Mouse (Mus musculus) forebrain, embryonic 15.5 days (tissue): ENCODE measurements around the gene Pde4d. TPM values are rescaled to one million over a fixed set of nuclear protein-coding genes. Genes with fewer than 3 reads are reported as not detected.

Source experiments
- ATAC-seq: fragments of 200-750 bp; cut with Nextera tagmentation; replicated peaks from 2 replicates; pipeline ENCODE4 v1.8.0; 2017; ENCODE audit warnings: mild to moderate bottlenecking, moderate TSS enrichment, moderate library complexity
- H3K27ac ChIP-seq: fragments of 300-500 bp; sonication (generic); replicated peaks from 2 replicates; pipeline ENCODE4 v1.5.1; 2015; ENCODE audit warnings: mild to moderate bottlenecking, inconsistent platforms
- H3K27me3 ChIP-seq: fragments of 300-500 bp; sonication (generic); 2 replicates; pipeline ENCODE4 v1.6.1; 2015; ENCODE audit warnings: inconsistent platforms
- H3K36me3 ChIP-seq: fragments of 300-500 bp; sonication (generic); 2 replicates; pipeline ENCODE4 v1.6.1; 2015; ENCODE audit warnings: mild to moderate bottlenecking, inconsistent platforms
- H3K4me1 ChIP-seq: fragments of 300-500 bp; sonication (generic); 2 replicates; pipeline ENCODE4 v1.6.1; 2015; ENCODE audit warnings: inconsistent platforms
- H3K4me2 ChIP-seq: fragments of 300-500 bp; sonication (generic); replicated peaks from 2 replicates; pipeline ENCODE4 v1.6.1; 2015; ENCODE audit warnings: mild to moderate bottlenecking, inconsistent platforms
- H3K4me3 ChIP-seq: fragments of 300-500 bp; sonication (generic); 2 replicates; pipeline ENCODE4 v1.5.1; 2015; ENCODE audit warnings: mild to moderate bottlenecking, inconsistent platforms
- H3K9ac ChIP-seq: fragments of 300-500 bp; sonication (generic); replicated peaks from 2 replicates; pipeline ENCODE4 v1.6.1; 2015; ENCODE audit warnings: mild to moderate bottlenecking, inconsistent platforms
- H3K9me3 ChIP-seq: fragments of 300-500 bp; sonication (generic); 2 replicates; pipeline ENCODE4 v1.6.1; 2016; ENCODE audit warnings: inconsistent platforms
- WGBS: fragments of 180-500 bp; shearing (Covaris S2); methylation state at CpG from one replicate; pipeline ENCODE4 v1.1.7; 2015; ENCODE audit warnings: mixed read lengths; 5-methylcytosine and 5-hydroxymethylcytosine counted together
- polyA plus RNA-seq: library from polyadenylated mRNA; unstranded; fragments of >200 nt; fragmentation: Nextera tagmentation; extraction: Ambion mirVana; gene quantifications from 2 replicates; pipeline ENCODE4 v1.2.1, GENCODE M21; 2015

The Pde4d gene
- polyA plus RNA-seq, 1 experiment from 2014 or later = 16.3 TPM

DNA sequence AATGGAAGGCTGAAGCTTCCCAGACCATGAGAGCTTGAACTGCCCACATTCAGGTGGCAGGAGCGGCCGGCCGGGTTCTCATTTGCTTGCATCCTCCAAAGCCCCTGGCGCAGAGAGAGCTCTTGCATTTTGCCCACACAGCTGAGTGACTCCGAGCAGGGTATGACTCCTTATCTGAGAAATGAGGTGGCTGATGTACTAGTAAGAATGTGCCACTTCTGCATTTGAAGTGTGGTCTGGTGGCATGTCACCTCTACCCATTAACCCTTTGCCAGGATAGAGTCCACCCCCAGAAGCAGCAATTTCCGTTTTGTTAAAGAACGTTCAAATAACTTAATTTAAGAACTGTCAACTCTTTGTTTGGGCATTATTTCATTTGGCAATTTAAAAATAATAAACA is 412.0 kb downstream of the Pde4d start:
- Histone ChIP-seq H3K27me3 (no peaks in the 10 kb centered on the region), H3K4me3 (no peak overlapping the region), H3K36me3 (no peaks in the 10 kb centered on the region), H3K27ac (no peak overlapping the region), H3K9ac (no peak overlapping the region), H3K9me3 (no peaks in the 10 kb centered on the region), H3K4me1 (no peaks in the 10 kb centered on the region), H3K4me2 (no peak overlapping the region)
- 94% methylated on average over 7 of the region's 7 CpGs for WGBS
- no peak for ATAC-seq

DNA sequence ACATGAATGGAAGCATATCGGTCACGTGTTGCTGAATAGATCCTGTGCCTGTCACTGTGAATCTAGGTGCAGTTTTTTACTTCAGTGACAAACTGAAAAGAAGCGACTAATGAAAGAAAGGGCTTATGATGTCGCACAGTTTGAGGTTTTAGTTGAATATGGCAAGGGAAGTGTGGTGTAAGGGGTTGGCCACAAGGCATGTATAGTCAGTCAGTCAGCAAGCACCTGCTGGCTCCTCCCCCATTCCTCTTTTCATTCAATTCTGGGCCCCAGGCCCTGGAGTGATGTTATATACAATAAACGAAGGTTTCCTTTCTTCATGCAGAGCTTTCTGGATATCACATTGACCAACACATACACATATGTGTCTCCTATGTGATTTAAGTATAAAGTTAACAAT is 412.4 kb downstream of the Pde4d start:
- no peaks in the 10 kb centered on the region for H3K36me3 ChIP-seq
- no peak overlapping the region for H3K4me3 ChIP-seq
- no peak overlapping the region for H3K27ac ChIP-seq
- 81% methylated on average over 5 of the region's 5 CpGs for WGBS
- H3K4me2 ChIP-seq = no peak overlapping the region
- no peaks in the 10 kb centered on the region for H3K4me1 ChIP-seq
- ATAC-seq = no peak
- H3K27me3 ChIP-seq = no peaks in the 10 kb centered on the region
- H3K9me3 ChIP-seq = no peaks in the 10 kb centered on the region
- no peak overlapping the region for H3K9ac ChIP-seq

DNA sequence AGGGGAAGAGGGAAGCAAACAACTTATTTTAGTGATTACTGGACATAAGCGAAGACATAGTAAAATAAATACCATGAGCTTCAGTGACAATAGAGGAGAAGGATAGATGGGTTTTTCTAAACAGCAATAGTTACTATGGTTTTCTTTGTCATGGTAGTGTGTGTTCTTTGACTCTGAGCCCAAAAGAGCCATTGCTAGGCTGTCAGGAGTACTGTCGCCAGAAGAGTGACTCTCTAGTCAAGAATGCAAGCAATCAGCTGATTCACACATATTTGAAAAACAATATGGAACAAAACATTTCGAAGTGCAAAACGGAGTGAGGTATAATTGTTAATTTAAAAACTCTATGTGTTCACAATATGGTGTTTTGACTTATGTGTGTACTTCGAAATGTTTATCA is 450.4 kb downstream of the Pde4d start:
- H3K36me3 ChIP-seq = no peaks in the 10 kb centered on the region
- WGBS = 83% methylated on average over 5 of the region's 5 CpGs
- no peak for ATAC-seq
- no peak overlapping the region for H3K27ac ChIP-seq
- H3K4me3 ChIP-seq = no peak overlapping the region
- no peaks in the 10 kb centered on the region for H3K4me1 ChIP-seq
- no peak overlapping the region for H3K9ac ChIP-seq
- H3K4me2 ChIP-seq = no peak overlapping the region
- no peaks in the 10 kb centered on the region for H3K9me3 ChIP-seq
- H3K27me3 ChIP-seq = no peaks in the 10 kb centered on the region

DNA sequence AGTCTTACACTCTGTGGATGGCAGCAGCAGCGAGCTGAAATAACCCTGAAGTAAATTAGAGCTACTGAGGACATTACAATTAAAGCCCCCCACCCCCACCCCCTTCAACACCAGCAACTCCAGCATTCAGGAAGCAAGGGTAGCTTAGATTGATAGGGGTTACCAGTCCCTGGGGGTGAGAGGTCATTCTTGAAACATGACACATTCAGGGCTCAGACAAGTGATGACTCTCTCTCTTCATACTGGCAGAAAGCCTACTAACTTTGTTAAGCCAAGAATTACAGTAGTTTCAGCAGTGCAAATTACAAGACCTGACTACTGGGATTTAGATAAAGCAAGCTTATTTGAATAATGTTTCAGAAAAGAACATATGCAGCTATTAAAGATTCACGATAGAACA is 455.4 kb downstream of the Pde4d start:
- 59% methylated on average over 2 of the region's 2 CpGs for WGBS
- Histone ChIP-seq H3K27ac (no peak overlapping the region), H3K9ac (no peak overlapping the region), H3K4me1 (no peaks in the 10 kb centered on the region), H3K4me2 (no peak overlapping the region), H3K9me3 (no peaks in the 10 kb centered on the region), H3K27me3 (no peaks in the 10 kb centered on the region), H3K4me3 (no peak overlapping the region), H3K36me3 (no peaks in the 10 kb centered on the region)
- ATAC-seq = no peak

DNA sequence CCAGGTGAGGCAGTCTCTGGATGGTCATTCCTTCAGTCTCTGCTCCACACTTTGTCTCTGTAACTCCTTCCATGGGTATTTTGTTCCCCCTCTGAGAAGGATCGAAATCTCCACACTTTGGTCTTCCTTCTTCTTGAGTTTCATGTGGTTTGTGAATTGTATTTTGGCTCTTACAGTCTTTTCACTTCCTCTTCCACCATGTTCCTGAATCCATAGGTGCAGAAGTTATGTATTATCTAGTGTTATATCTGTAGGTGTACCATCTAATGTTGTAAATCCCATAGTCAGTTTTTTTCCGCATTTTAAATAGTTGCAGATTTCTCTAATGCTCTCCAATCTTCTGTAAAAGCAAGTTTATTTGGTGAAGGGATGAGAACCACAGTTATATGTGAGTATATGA is 459.4 kb downstream of the Pde4d start:
- Histone ChIP-seq H3K4me3 (no peak overlapping the region), H3K4me2 (no peak overlapping the region), H3K27ac (no peak overlapping the region), H3K4me1 (no peaks in the 10 kb centered on the region), H3K27me3 (no peaks in the 10 kb centered on the region), H3K9me3 (no peaks in the 10 kb centered on the region), H3K9ac (no peak overlapping the region), H3K36me3 (no peaks in the 10 kb centered on the region)
- no peak for ATAC-seq
- WGBS = 95% methylated on average over 2 of the region's 2 CpGs

DNA sequence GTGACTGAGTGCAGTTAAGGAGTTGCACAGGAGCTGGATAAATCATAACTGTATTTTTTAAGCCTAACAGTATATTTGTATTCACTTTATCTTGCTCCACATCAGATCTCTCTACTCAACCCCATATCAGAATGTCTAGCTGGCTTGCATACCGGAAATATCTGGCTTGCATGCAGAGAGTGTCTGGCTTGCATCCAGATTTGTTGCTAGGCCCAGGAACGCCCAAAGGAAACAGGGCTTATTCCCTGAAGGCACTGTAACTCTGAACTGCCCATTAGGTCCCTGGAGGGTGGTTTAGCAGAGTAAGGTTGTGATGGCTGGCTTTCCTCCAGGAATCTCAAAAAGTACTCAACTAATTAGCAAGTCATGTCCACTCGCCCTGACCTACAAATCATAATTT is 464.9 kb downstream of the Pde4d start:
- no peak for ATAC-seq
- no peak overlapping the region for H3K27ac ChIP-seq
- H3K27me3 ChIP-seq = no peaks in the 10 kb centered on the region
- H3K4me3 ChIP-seq = no peak overlapping the region
- no peaks in the 10 kb centered on the region for H3K9me3 ChIP-seq
- H3K4me2 ChIP-seq = no peak overlapping the region
- H3K9ac ChIP-seq = no peak overlapping the region
- H3K4me1 ChIP-seq = no peaks in the 10 kb centered on the region
- WGBS = 58% methylated on average over 3 of the region's 3 CpGs
- no peaks in the 10 kb centered on the region for H3K36me3 ChIP-seq

DNA sequence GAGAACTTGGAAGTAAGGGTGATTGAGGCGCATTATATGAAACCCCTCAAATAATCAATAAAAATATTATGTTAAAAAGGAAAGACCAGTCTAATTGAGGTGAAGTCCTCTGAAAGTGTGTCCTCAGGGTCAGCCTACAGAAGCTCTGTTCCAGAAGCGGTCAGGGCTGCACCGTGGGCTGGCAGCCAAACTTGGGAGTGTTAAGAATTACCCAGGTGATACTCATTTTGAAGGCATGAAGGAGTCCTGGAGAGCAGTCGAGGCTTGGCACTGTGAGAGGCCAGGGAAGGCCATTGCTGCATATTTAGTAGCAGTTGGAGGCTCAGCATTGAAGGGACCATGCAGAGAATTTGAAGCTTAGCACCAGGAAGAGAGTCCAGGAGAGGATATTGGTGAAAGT is 471.4 kb downstream of the Pde4d start:
- WGBS = 80% methylated on average over 4 of the region's 4 CpGs
- H3K9ac ChIP-seq = no peak overlapping the region
- H3K4me2 ChIP-seq = no peak overlapping the region
- no peak overlapping the region for H3K4me3 ChIP-seq
- H3K27me3 ChIP-seq = no peaks in the 10 kb centered on the region
- H3K36me3 ChIP-seq = no peaks in the 10 kb centered on the region
- H3K9me3 ChIP-seq = no peaks in the 10 kb centered on the region
- no peak overlapping the region for H3K27ac ChIP-seq
- H3K4me1 ChIP-seq = no peaks in the 10 kb centered on the region
- no peak for ATAC-seq

DNA sequence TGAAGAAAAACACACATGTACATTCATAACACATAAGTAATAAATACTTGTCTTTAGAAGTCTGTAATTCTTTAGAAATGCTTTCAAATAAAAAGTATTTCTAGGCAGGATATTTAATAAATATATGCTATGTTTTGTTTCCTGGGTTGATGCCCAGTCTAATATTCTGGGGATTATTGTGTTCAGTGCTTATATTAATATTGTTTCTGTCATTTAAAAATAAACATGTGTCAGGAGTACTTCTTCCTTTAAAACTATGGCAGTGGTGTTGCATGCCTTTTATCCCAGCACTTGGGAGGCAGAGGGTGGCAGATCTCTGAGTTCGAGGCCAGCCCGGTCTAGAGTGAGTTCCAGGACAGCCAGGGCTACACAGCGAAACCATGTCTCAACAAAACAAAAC is 485.1 kb downstream of the Pde4d start:
- WGBS = 95% methylated on average over 3 of the region's 3 CpGs
- Histone ChIP-seq H3K9me3 (no peaks in the 10 kb centered on the region), H3K27ac (no peak overlapping the region), H3K4me3 (no peak overlapping the region), H3K27me3 (no peaks in the 10 kb centered on the region), H3K9ac (no peak overlapping the region), H3K4me2 (no peak overlapping the region), H3K4me1 (no peaks in the 10 kb centered on the region), H3K36me3 (no peaks in the 10 kb centered on the region)
- no peak for ATAC-seq

DNA sequence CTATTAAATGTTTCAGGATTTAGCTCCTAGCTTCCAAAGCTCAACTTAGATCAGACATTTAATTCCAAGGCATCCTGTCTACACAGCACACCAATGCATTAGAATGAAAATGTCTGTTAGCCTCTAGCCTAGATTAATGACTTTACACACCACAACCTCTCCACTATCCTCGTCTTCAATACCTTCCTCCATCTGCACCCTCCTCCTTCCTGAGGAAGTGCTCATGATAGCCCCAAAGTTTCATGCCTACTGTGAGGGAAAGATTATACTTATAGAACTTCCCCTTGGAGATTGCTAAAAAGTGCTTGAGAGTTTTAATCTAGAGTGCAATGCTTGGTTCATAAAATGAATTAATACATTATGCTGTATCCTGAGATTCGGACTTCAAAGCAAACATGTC is 487.5 kb downstream of the Pde4d start:
- ATAC-seq = no peak
- no peak overlapping the region for H3K4me3 ChIP-seq
- H3K27me3 ChIP-seq = no peaks in the 10 kb centered on the region
- no peaks in the 10 kb centered on the region for H3K4me1 ChIP-seq
- no peaks in the 10 kb centered on the region for H3K36me3 ChIP-seq
- 82% methylated on average over 2 of the region's 2 CpGs for WGBS
- H3K9ac ChIP-seq = no peak overlapping the region
- H3K27ac ChIP-seq = no peak overlapping the region
- H3K9me3 ChIP-seq = no peaks in the 10 kb centered on the region
- H3K4me2 ChIP-seq = no peak overlapping the region

DNA sequence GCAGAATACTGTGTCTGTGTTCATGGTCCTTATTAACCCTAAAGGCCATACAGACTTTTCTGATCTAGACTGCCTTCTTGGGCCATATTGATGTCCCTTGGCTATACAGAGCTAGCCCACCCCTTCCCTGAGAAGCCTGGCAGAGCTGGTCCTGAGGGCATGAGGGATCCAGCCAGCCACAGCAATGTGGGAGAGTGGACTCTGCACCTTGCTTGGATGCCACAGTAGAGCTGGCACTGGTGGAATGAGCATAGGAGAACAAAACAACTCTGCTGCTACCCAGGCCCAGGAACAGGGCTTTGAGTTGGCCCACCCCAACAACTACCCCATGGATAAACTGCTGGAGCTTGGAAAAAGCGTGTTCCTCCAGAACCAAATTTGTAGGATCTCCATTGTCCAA is 503.2 kb downstream of the Pde4d start:
- WGBS = 95% methylated on average over 1 of the region's 1 CpGs
- Histone ChIP-seq H3K27me3 (no peaks in the 10 kb centered on the region), H3K4me1 (no peaks in the 10 kb centered on the region), H3K4me2 (no peak overlapping the region), H3K36me3 (no peaks in the 10 kb centered on the region), H3K9me3 (no peaks in the 10 kb centered on the region), H3K4me3 (no peak overlapping the region), H3K27ac (no peak overlapping the region), H3K9ac (no peak overlapping the region)
- ATAC-seq = no peak

DNA sequence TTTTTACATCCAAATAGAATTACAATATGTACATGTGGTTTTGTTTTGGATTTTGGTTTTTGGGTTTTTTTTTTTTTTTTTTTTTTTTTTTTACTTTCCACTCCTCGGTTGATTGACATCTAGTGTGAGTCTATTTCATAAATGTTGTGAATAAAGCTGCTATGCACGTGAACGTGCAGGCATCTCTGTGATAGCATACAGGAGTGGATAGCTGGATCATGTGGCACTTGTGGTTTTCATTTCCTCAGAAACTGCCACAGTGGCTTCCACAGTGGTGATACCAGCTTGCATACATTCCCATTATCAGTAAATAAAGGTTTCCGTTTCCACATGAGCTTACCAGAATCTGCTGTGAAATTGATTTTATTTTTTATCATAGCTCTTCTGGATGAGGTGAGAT is 506.3 kb downstream of the Pde4d start:
- no peak overlapping the region for H3K4me2 ChIP-seq
- H3K36me3 ChIP-seq = no peaks in the 10 kb centered on the region
- no peaks in the 10 kb centered on the region for H3K27me3 ChIP-seq
- H3K9ac ChIP-seq = no peak overlapping the region
- no peak for ATAC-seq
- H3K4me3 ChIP-seq = no peak overlapping the region
- 91% methylated on average over 4 of the region's 4 CpGs for WGBS
- no peak overlapping the region for H3K27ac ChIP-seq
- no peaks in the 10 kb centered on the region for H3K9me3 ChIP-seq
- no peaks in the 10 kb centered on the region for H3K4me1 ChIP-seq

DNA sequence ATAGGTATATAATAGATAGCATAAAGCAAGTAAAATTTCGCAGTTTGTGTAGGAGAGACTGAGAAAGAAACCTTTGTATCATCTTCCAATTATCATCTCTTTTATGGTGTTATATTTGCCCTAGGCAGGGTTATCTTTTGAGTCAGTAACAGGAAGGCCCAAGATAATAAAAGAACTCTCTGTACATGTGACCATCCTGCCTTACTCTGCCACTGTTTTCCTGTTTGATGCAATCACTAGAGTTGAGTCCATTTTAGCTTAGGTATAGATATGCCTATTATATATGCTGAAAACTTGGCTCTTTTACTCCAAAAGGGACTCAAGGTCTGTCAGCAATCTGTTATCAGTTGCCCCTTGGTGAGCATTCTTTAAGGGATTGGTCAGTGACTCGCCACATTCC is 514.3 kb downstream of the Pde4d start:
- no peak for ATAC-seq
- no peaks in the 10 kb centered on the region for H3K27me3 ChIP-seq
- H3K36me3 ChIP-seq = no peaks in the 10 kb centered on the region
- no peaks in the 10 kb centered on the region for H3K9me3 ChIP-seq
- WGBS = 87% methylated on average over 2 of the region's 2 CpGs
- no peak overlapping the region for H3K4me3 ChIP-seq
- H3K27ac ChIP-seq = no peak overlapping the region
- H3K9ac ChIP-seq = no peak overlapping the region
- H3K4me2 ChIP-seq = no peak overlapping the region
- H3K4me1 ChIP-seq = no peaks in the 10 kb centered on the region

DNA sequence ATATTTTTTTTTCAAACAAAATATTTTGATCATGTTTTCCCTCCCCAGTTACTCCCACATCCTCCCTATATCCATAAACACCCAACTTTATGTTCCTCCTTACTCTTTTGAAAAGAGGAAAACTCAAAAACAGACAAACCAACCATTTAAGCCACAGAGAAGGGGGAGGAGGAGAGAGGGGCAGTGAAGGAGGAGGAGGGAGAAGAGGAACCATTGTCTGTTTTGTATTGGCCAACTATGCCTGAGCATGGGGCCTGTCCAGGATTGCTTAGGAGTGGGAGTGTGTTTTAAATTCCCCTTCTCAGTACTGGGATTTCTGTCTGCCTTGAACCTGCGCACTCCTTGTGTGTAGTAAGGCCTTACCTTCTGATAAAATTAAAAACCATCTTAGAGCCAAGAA is 531.4 kb downstream of the Pde4d start:
- WGBS = 88% methylated on average over 1 of the region's 1 CpGs
- Histone ChIP-seq H3K4me1 (no peaks in the 10 kb centered on the region), H3K4me3 (no peak overlapping the region), H3K27ac (no peak overlapping the region), H3K4me2 (no peak overlapping the region), H3K9me3 (no peaks in the 10 kb centered on the region), H3K27me3 (no peaks in the 10 kb centered on the region), H3K9ac (no peak overlapping the region), H3K36me3 (no peaks in the 10 kb centered on the region)
- no peak for ATAC-seq
